Mouse (Mus musculus) lung, adult 2 months (tissue): ENCODE measurements around the gene Dnajc12. TPM values are rescaled to one million over a fixed set of nuclear protein-coding genes. Genes with fewer than 3 reads are reported as not detected.
"Not testable (repeated sequence)": the region's sequence is repeated elsewhere in the genome, so short reads cannot be mapped to it uniquely, and the experiment has no call there.

Experiments
- DNase-seq: peaks from one replicate; pipeline ENCODE4 v3.0.0; 2022
- H3K4me1 ChIP-seq: fragments of 200-500 bp; 2 replicates; pipeline ENCODE4 v1.6.1; 2011; ENCODE audit warnings: low read length; ENCODE audit not compliant: control insufficient read depth, insufficient read depth
- H3K4me3 ChIP-seq: fragments of 200-500 bp; replicated peaks from 2 replicates; pipeline ENCODE3; 2011; ENCODE audit warnings: low read depth, mild to moderate bottlenecking, control low read depth, low read length; ENCODE audit errors: extremely low read depth
- CTCF ChIP-seq: fragments of 200-500 bp; IDR thresholded peaks from 2 replicates; pipeline ENCODE4 v1.5.1; 2011; ENCODE audit warnings: mild to moderate bottlenecking, low read length, control low read depth; ENCODE audit not compliant: insufficient read depth
- POLR2A ChIP-seq: fragments of 200-500 bp; IDR thresholded peaks from 2 replicates; pipeline ENCODE4 v1.6.1; 2011; ENCODE audit warnings: low read depth, mild to moderate bottlenecking, control low read depth, low read length, borderline replicate concordance; ENCODE audit errors: extremely low read depth
- WGBS: fragments of 180-500 bp; shearing (Covaris S2); methylation state at CpG from one replicate; pipeline ENCODE4 v1.1.7; 2018; 5-methylcytosine and 5-hydroxymethylcytosine counted together
- polyA plus RNA-seq: library from polyadenylated mRNA; depleted of rRNA; stranded (reverse); fragments of >200 nt; gene quantifications from 2 replicates; pipeline ENCODE4 v1.2.3, GENCODE M21; 2012

Dnajc12 gene
- polyA plus RNA-seq, 1 experiment = 2.8 TPM

DNA sequence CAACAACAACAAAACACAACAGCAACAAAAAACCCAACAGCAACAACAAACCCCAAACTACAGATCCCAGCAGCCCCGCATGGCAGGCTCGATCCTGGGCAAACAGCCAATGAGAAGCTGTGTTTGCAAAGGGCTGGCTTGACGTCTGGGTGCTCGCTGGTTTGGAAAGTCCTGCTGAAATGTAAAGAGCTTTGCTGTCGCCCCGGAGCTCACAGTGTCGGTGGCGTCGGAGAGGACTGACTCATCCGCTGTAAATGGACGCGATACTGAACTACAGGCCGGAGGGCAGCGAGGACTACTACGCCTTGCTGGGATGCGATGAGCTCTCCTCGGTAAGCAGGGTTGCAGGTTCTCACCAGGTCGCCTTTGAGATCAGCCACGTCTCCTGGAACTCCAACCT lies 4.2 kb downstream of the Dnajc12 start:
- Histone ChIP-seq H3K4me3 (peak overlapping the region; percentile 74), H3K4me1 (0 out of 2 replicates have a peak, but pooled peaks cover 2% of the 10 kb centered on the region)
- TF ChIP-seq POLR2A (peak; percentile 71; the same call in 1 of the 2 replicates), CTCF (no peak)
- peak; percentile 73 for DNase-seq
- under 1% methylated on average over 19 of the region's 19 CpGs for WGBS

DNA sequence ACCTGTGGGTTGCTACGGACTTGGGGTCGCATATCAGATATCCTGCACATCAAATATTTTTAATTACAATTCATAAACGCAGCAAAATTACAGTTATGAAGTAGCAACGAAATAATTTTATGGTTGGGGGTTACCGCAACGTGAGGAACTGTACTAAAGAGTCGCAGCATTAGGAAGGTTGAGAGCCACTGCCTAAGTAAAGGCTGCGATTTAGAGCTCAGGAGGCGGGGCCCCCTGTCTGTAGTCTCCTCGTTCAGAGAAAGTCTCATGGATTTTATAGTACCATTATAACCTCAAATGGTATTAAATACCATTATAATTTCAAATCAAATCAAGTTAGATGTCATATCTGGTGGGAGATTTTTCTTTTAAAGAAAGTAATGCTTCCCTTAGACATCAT lies 4.7 kb downstream of the Dnajc12 start:
- Histone ChIP-seq H3K4me1 (no peaks in the 10 kb centered on the region), H3K4me3 (peak overlapping the region; percentile 74)
- TF ChIP-seq POLR2A (no peak), CTCF (no peak)
- 5% methylated on average over 10 of the region's 10 CpGs for WGBS
- no peak for DNase-seq

DNA sequence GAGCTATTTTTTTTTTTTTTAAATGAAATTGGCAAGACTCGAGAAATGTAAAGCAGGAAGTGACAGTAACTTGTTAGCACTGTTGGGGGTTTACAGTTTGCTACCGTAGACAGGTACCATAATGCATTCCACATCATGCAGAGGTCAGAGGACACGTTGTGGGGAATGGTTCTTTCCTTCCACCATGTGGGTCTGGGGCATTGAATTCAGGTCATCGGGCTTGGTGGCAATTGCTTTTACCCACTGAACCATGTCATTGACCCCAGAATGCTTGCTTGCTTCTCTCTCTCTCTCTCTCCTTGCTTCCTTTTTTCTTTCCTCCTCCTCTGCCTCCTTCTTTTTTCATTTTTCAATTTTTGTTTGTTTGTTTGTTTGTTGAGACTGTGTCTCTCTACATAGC lies 6.7 kb downstream of the Dnajc12 start:
- TF ChIP-seq POLR2A (no peak), CTCF (no peak)
- WGBS = 67% methylated on average over 4 of the region's 4 CpGs
- Histone ChIP-seq H3K4me3 (no peak overlapping the region), H3K4me1 (no peaks in the 10 kb centered on the region)
- no peak for DNase-seq

DNA sequence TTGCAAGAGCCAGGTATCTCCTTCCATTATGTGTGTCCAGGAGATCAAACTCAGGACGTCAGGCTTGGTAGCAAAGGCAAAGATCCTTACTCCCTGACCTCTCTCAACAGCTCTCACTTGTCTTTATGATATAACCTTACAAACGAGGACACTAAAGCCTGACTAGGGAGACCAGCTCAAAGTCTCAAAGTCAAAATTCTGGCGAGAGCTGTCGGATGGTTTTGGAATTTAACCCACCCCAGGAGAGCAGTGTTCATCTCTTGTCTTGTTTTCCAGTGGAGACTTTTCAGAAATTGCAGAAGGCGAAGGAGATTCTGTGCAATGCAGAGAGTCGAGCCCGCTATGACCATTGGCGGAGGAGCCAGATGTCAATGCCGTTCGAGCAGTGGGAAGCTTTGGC lies 14.7 kb downstream of the Dnajc12 start:
- no peak overlapping the region for H3K4me3 ChIP-seq
- 88% methylated on average over 10 of the region's 10 CpGs for WGBS
- H3K4me1 ChIP-seq = no peaks in the 10 kb centered on the region
- no peak for DNase-seq
- no peak for TF ChIP-seq POLR2A
- TF ChIP-seq CTCF = no peak

DNA sequence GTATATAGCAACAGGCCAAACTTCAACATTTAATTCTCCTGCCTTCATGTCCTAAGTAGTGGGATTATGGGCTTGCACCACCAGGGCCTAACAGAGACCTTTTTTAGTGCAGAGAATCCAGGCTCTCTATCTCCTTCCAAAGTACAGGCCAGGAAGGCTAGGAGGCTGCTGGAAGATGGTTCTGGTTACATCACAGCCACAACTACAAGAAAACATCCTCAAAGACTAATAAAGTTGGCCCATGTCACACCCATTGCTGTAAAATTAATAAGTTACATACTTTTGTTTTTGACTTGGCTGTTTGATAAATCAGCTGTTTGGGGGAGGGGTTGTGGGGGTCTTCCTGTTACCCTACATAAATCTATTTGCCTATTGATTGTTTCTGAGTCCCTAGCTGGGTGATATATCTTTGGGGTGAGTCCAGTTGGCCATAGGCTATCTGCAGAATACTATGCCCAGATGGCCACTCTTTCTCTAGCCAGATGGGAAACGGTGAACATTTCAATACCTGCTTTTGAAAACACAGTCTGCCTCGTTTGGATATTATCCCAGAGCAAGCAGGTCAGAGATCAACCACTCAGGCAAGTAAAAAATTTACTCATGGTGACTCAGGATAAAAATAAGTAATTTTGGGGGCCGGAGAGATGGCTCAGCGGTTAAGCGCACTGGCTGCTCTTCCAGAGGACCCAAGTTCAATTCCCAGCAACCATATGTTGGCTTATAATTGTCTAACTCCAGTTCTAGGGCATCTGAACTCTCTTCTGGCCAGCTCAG lies 20.7 kb downstream of the Dnajc12 start:
- Histone ChIP-seq H3K4me3 (no peak overlapping the region), H3K4me1 (no peaks in the 10 kb centered on the region)
- 80% methylated on average over 5 of the region's 5 CpGs for WGBS
- TF ChIP-seq CTCF (no peak), POLR2A (no peak)
- DNase-seq = no peak

- TF ChIP-seq CTCF = no peak
- TF ChIP-seq POLR2A = no peak
- DNase-seq = no peak
- H3K4me1 ChIP-seq = no peaks in the 10 kb centered on the region
- whole genome bisulfite sequencing = 83% methylated on average over 2 of the region's 2 CpGs
- H3K4me3 ChIP-seq = no peak overlapping the region
Measured at GRCm38 (mm10) chr10:63403636-63404035, 21.4 kb downstream of the Dnajc12 start.

DNA sequence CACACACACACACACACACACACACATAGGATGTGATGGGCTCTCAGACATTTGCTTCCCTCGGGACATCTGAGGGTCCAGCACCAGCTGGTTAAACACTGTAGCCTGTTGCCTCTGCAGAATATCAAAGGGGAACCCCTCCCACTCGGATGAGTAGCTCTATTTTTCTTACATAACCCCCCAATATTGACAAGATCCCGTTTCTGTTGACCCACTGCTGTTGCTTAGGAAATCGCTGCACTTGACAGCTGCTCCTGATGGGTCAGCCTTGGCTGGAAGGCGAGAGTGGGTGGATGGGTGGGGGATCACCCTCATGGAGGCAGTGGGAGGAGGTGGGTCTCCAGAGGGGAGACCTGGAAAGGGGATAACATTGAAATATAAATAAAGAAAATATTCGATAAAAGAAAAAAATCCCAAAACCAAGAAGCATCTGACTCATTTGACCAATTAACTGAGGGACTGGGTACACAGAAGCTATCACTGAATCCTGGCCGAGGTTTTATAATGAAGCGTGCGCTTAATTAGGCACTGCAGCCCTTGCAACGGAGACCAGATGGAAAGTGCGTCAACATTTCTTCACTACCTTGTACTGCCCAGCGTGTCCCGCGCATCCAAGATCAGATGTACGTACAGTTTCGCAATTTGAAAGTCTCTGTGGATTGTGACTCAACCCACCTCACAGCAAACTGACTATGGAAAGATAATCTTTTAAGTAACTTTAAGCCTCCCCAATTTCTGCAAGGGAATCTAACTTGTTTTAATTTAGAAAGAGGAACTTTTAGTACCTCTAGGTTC lies 28.1 kb downstream of the Dnajc12 start:
- no peak for DNase-seq
- no peak overlapping the region for H3K4me3 ChIP-seq
- 55% methylated on average over 16 of the region's 16 CpGs for WGBS
- H3K4me1 ChIP-seq = no peaks in the 10 kb centered on the region
- TF ChIP-seq CTCF (no peak), POLR2A (no peak)

DNA sequence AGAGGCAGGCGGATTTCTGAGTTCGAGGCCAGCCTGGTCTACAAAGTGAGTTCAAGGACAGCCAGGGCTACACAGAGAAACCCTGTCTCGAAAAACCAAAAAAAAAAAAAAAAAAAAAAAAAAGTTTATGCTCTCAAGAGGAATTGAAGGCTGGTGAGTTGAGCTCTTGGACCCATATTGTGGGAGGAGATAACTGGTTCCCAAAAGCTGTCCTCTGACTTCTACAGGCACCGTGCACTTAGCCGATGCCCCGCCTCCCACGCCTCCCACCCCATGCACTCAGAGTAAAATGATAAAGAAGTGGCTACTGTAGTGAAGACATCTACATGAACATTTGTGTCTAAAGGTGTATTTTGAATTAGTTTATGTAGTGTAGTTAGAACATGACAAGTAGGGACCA lies 29.4 kb downstream of the Dnajc12 start:
- H3K4me1 ChIP-seq, DNase-seq, H3K4me3 ChIP-seq: not testable (repeated sequence)
- WGBS = 81% methylated on average over 7 of the region's 7 CpGs

- Histone ChIP-seq H3K4me1 (no peaks in the 10 kb centered on the region), H3K4me3 (no peak overlapping the region)
- TF ChIP-seq CTCF = no peak
- no peak for TF ChIP-seq POLR2A
- 85% methylated on average over 17 of the region's 17 CpGs for WGBS
- no peak for DNase-seq
Measured at GRCm38 (mm10) chr10:63412756-63413155, 30.5 kb downstream of the Dnajc12 start.

- 35% methylated on average over 7 of the region's 7 CpGs for WGBS
- no peak for TF ChIP-seq POLR2A
- no peak for DNase-seq
- no peak overlapping the region for H3K4me3 ChIP-seq
- no peaks in the 10 kb centered on the region for H3K4me1 ChIP-seq
Measured at GRCm38 (mm10) chr10:63415287-63415686, 33.0 kb downstream of the Dnajc12 start.
